Mouse (Mus musculus) stomach, adult 2 months (tissue): ENCODE data around the gene Prl7c1. TPM values are rescaled to one million over a fixed set of nuclear protein-coding genes. Genes with fewer than 3 reads are reported as not detected.

Experiments
- polyA plus RNA-seq: library from polyadenylated mRNA; depleted of rRNA; stranded (reverse); fragments of >200 nt; gene quantifications from 2 replicates; pipeline ENCODE4 v1.2.3, GENCODE M21; 2012; rRNA removed

The Prl7c1 gene
- not detected in 2 replicates for polyA plus RNA-seq

DNA sequence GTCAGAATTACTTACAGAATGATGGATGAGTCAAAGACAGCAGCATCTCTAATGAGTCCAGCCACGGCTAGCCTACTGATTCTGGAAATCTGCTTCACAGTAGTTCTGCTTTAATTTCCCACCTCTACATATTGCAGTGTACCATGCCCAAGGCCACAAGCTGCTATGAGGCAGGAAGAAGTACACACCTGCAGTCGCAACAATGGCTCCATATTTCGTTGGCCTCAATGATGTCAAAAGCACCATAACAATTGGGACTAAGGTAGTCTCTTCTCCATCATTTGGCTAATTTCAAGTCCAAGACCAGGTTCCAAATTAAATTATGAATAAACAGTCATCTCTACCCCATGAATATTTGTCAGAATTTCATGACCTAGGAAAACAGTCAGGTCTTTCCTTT is at the start of gene Prl7c1:
Gene Prl7c1, minus strand, starts transcription at position 101 of the 400 bp plus-strand sequence.

DNA sequence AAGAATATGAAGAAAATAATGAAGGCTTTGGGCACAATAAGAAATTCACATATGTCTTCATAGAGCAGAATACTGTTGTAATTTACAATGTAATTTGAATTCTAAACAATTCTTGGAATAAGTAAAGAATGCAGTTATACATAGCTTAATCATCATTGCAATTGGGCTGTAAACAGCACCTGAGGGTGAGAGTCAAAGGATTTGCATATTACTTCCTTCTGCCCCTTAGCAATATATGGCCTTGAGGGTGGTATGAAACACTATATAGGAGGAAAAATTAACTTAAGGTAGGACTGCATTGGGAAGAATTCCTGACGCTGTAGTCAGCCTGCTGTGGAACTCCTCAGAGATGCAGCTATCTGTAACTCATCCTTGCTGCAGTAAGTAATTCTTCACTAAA is 20.8 kb upstream of the Prl7c1 start, which contains the start of gene Prl2a1:
Gene Prl2a1, plus strand, starts transcription at position 301 of the 400 bp plus-strand sequence.

Other genes with a start within 250 kb of the Prl7c1 start
- gene Prl8a9, start 216.2 kb downstream of the Prl7c1 start, polyA plus RNA-seq = not detected in 2 replicates
- not detected in 2 replicates for gene Prl8a1, start 198.6 kb downstream of the Prl7c1 start, polyA plus RNA-seq
- not detected in 2 replicates for gene Prl7b1, start 170.2 kb downstream of the Prl7c1 start, polyA plus RNA-seq
- not detected in 2 replicates for gene Prl7a1, start 138.3 kb downstream of the Prl7c1 start, polyA plus RNA-seq
- not detected in 2 replicates for gene Prl7a2, start 112.8 kb downstream of the Prl7c1 start, polyA plus RNA-seq
- not detected in 2 replicates for gene Prl7d1, start 64.1 kb downstream of the Prl7c1 start, polyA plus RNA-seq
- gene Prl2a1, start 20.9 kb upstream of the Prl7c1 start, polyA plus RNA-seq = not detected in 2 replicates
- gene Prl2c1, start 68.5 kb upstream of the Prl7c1 start, polyA plus RNA-seq = not detected in 2 replicates
- gene Prl4a1, start 235.4 kb upstream of the Prl7c1 start, polyA plus RNA-seq = not detected in 2 replicates